Mouse (Mus musculus) kidney, adult 2 months (tissue): ENCODE data around the gene Ano8.

ENCODE experiments used
- CTCF ChIP-seq: fragments of 200-500 bp; conservative IDR thresholded peaks from 2 replicates; pipeline ENCODE4 v1.5.1; 2011; ENCODE audit warnings: low read depth, mild to moderate bottlenecking, control low read depth, low read length, moderate library complexity, mixed read lengths; ENCODE audit not compliant: insufficient read depth, insufficient read length
- POLR2A ChIP-seq: fragments of 200-500 bp; IDR thresholded peaks from one replicate; pipeline ENCODE4 v1.6.1; 2011; ENCODE audit warnings: low read depth, low read length, control low read depth

GRCm38 (mm10) chr8:71485142-71486135, at the start of gene Ano8:
- TF ChIP-seq POLR2A (no peak), CTCF (no peak)
